Mouse (Mus musculus) gastrocnemius, postnatal 25 days (tissue): ENCODE results near the gene Scaf1. TPM values are rescaled to one million over a fixed set of nuclear protein-coding genes. Genes with fewer than 3 reads are reported as not detected.

ENCODE experiments used
- DNase-seq: peaks from one replicate; pipeline ENCODE4 v3.0.0; 2022
- total RNA-seq, 2 experiments: library from RNA; stranded (reverse); gene quantifications; 1 replicate in 1 of 2; 2 replicates in 1 of 2; pipeline ENCODE4 v1.2.3; 2021

Scaf1 gene
- total RNA-seq, 2 experiments from 2014 or later, result 35.8 to 38.1 TPM

- peak; percentile 56 for DNase-seq
These were observed 32.0 kb downstream of the Scaf1 start for GRCm38 (mm10) chr7:44983944-44984832.

- peak; percentile 77 for DNase-seq
These were observed 33.1 kb downstream of the Scaf1 start for GRCm38 (mm10) chr7:44983085-44983484.

- DNase-seq, result no peak
These were observed 34.6 kb downstream of the Scaf1 start for GRCm38 (mm10) chr7:44981539-44981938.

GRCm38 (mm10) chr7:44978300-44978699, 37.9 kb downstream of the Scaf1 start:
- no peak for DNase-seq

GRCm38 (mm10) chr7:44975117-44975419, 41.1 kb downstream of the Scaf1 start:
- no peak for DNase-seq

GRCm38 (mm10) chr7:44974383-44975116, 41.6 kb downstream of the Scaf1 start, which contains the start of gene Cpt1c:
Gene Cpt1c (minus strand): TSS chr7:44974851.
- peak; percentile 77 for DNase-seq

GRCm38 (mm10) chr7:44973415-44974130, 42.6 kb downstream of the Scaf1 start:
- no peak for DNase-seq

- DNase-seq, result no peak
These were observed 45.0 kb downstream of the Scaf1 start for GRCm38 (mm10) chr7:44971142-44971541.

- DNase-seq, result peak; percentile 92
These were observed 45.9 kb downstream of the Scaf1 start for GRCm38 (mm10) chr7:44970231-44970691.

GRCm38 (mm10) chr7:44966638-44967037, 49.5 kb downstream of the Scaf1 start:
- no peak for DNase-seq

GRCm38 (mm10) chr7:44965975-44966374, 50.2 kb downstream of the Scaf1 start:
- no peak for DNase-seq

GRCm38 (mm10) chr7:44964990-44965389, 51.2 kb downstream of the Scaf1 start:
- no peak for DNase-seq

- DNase-seq, result no peak
These were observed 53.3 kb downstream of the Scaf1 start for GRCm38 (mm10) chr7:44962831-44963230.

- DNase-seq, result no peak
These were observed 53.8 kb downstream of the Scaf1 start for GRCm38 (mm10) chr7:44962337-44962736.

GRCm38 (mm10) chr7:44960512-44960910, 55.7 kb downstream of the Scaf1 start:
- DNase-seq, result no peak

GRCm38 (mm10) chr7:44959874-44960511, 56.2 kb downstream of the Scaf1 start:
- DNase-seq, result peak; percentile 10

GRCm38 (mm10) chr7:44959281-44959680, 56.9 kb downstream of the Scaf1 start:
- DNase-seq, result peak; percentile 7

- peak; percentile 29 for DNase-seq
These were observed 58.0 kb downstream of the Scaf1 start for GRCm38 (mm10) chr7:44958208-44958607.

- peak; percentile 75 for DNase-seq
These were observed 58.9 kb downstream of the Scaf1 start for GRCm38 (mm10) chr7:44957183-44957835.

- DNase-seq, result no peak
These were observed 59.9 kb downstream of the Scaf1 start for GRCm38 (mm10) chr7:44956266-44956665.

GRCm38 (mm10) chr7:44955628-44956027, 60.5 kb downstream of the Scaf1 start:
- DNase-seq, result no peak
